Mouse (Mus musculus) kidney, postnatal 0 days (tissue): ENCODE results near the gene Fstl3. TPM values are rescaled to one million over a fixed set of nuclear protein-coding genes. Genes with fewer than 3 reads are reported as not detected.

Experiments
- ATAC-seq: fragments of 200-750 bp; cut with Nextera tagmentation; replicated peaks from 2 replicates; pipeline ENCODE4 v1.8.0; 2017; ENCODE audit warnings: low read depth, moderate number of reproducible peaks, moderate TSS enrichment, moderate library complexity; ENCODE audit not compliant: low FRiP score
- DNase-seq: peaks from one replicate; pipeline ENCODE4 v3.0.0-alpha.2; 2016; ENCODE audit warnings: low spot score
- H3K27ac ChIP-seq: fragments of 300-500 bp; sonication (generic); 2 replicates; pipeline ENCODE4 v1.5.1; 2014; ENCODE audit warnings: mild to moderate bottlenecking
- H3K27me3 ChIP-seq: fragments of 300-500 bp; sonication (generic); 2 replicates; pipeline ENCODE4 v1.6.1; 2014; ENCODE audit warnings: low read length, mixed read lengths; ENCODE audit not compliant: insufficient read depth
- H3K36me3 ChIP-seq: fragments of 300-500 bp; sonication (generic); 2 replicates; pipeline ENCODE4 v1.6.1; 2014; ENCODE audit warnings: low read length, mixed read lengths; ENCODE audit not compliant: insufficient read depth
- H3K4me1 ChIP-seq: fragments of 300-500 bp; sonication (generic); replicated peaks from 2 replicates; pipeline ENCODE4 v1.6.1; 2014; ENCODE audit warnings: antibody characterized with exemption, low read length, mixed read lengths; ENCODE audit not compliant: insufficient read depth
- H3K4me2 ChIP-seq: fragments of 300-500 bp; sonication (generic); 2 replicates; pipeline ENCODE4 v1.6.1; 2014; ENCODE audit warnings: mild to moderate bottlenecking, low read length, moderate library complexity, mixed read lengths
- H3K4me3 ChIP-seq: fragments of 300-500 bp; sonication (generic); replicated peaks from 2 replicates; pipeline ENCODE4 v1.5.1; 2014; ENCODE audit warnings: low read depth, low read length
- H3K9ac ChIP-seq: fragments of 300-500 bp; sonication (generic); 2 replicates; pipeline ENCODE4 v1.6.1; 2014; ENCODE audit warnings: low read depth, low read length
- H3K9me3 ChIP-seq: fragments of 300-500 bp; sonication (generic); replicated peaks from 2 replicates; pipeline ENCODE4 v1.6.1; 2016; ENCODE audit warnings: low read length, inconsistent platforms, mixed read lengths
- CTCF ChIP-seq: IDR thresholded peaks from 2 replicates; pipeline ENCODE4 v1.5.1; 2016; ENCODE audit warnings: antibody characterized with exemption, low read depth, mild to moderate bottlenecking, moderate library complexity
- whole genome bisulfite sequencing: fragments of 180-500 bp; shearing (Covaris S2); extraction: QIAGEN DNeasy Blood & Tissue Kit; methylation state at CpG from one replicate; pipeline ENCODE4 v1.1.7; 2014; 5-methylcytosine and 5-hydroxymethylcytosine counted together
- polyA plus RNA-seq: library from polyadenylated mRNA; unstranded; fragments of >200 nt; fragmentation: Nextera tagmentation; extraction: Ambion mirVana; gene quantifications from 2 replicates; pipeline ENCODE4 v1.2.1, GENCODE M21; 2015

Fstl3 gene
- polyA plus RNA-seq, 1 experiment from 2014 or later = 32.9 TPM

DNA sequence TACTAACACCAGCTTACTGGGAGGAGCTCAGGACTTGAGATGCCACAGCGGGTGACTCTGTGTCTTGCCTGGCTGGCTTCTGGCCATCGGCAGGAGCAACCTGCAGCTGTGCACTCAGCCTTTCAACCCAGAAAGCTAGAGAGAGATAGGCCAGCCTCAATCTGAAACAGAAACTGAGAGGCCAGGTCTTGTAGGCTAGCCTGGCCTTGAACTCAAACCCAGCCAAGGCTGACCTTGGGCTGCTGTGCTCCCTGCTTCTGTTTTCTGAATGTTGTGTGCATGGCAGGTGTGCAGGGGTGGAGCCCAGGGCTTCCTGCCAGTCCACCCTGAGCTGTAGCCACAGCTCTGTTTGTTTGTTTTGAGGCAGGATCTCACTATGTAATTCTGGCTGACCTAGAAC is 3.9 kb upstream of the Fstl3 start:
- no peaks in the 10 kb centered on the region for H3K9me3 ChIP-seq
- no peak for DNase-seq
- ATAC-seq = no peak
- no peak overlapping the region for H3K27ac ChIP-seq
- WGBS = 83% methylated on average over 2 of the region's 2 CpGs
- no peak overlapping the region for H3K4me3 ChIP-seq
- no peak overlapping the region for H3K9ac ChIP-seq
- H3K27me3 ChIP-seq = no peaks in the 10 kb centered on the region
- H3K4me2 ChIP-seq = no peak overlapping the region
- TF ChIP-seq CTCF = no peak
- no peaks in the 10 kb centered on the region for H3K36me3 ChIP-seq
- H3K4me1 ChIP-seq = peaks cover 5% of the 10 kb centered on the region

DNA sequence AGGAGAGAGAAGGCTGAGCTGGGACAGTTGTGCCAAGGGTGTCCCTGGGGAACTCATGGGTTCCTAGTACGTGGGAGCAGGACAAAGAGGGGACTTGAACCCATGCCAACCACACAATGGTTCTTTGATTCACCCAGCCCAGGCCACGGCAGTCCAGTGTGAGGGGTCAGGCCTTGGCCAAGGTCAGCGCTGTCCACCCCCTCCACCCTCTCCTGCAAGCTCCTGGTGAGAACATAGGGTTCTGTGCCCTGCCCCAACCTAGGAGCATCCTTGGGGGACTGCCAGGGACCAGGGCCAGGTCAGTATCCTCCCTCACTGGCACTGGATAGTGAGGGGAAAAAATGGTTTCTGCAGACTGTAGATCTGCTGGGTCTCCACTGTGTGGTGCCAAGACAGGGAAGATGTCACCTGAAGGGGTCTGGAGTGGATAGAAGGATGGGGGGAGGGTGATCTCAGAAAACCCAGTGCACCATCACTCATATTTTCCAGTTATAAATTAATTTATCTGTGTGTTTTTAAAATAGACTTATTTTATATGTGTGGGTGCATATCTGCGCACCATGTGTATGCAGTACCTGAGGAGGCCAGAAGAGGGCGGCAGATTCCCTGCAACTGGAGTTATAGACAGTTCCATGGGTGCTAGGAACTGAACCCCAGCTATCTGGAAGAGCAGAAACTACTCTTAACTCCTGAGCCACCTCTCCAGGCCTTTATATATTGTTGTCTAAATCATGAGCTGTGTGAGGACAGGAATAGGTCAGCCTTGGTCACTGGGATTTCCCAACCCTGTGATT is 2.4 kb upstream of the Fstl3 start:
- peak; percentile 47; the same call in 1 of the 2 replicates for TF ChIP-seq CTCF
- 62% methylated on average over 5 of the region's 5 CpGs for WGBS

DNA sequence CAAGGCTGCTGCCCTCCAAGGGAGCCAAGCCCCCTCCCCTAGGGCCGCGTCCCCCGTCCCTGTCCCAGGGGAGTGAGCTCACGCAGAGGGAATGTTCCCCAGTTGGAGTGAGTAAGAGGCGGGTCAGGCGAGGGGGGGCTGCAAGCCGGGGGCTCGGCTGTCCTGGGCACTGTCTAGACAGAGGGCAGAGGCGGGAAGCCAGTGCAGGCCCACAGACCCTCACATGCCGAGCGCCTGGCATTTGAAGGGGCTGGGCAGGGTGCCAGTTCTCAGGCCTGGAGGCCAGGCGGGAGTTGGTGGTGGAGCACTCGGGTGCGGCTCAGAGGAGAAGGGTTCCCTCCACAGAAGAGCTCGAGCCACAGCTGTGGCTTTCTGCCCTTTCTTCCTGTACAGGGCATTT is 934 bp downstream of the Fstl3 start:
- Histone ChIP-seq H3K27me3 (no peaks in the 10 kb centered on the region), H3K27ac (peak overlapping the region; percentile 75), H3K4me3 (peak overlapping the region; percentile 51), H3K4me2 (peak overlapping the region; percentile 76), H3K4me1 (peaks cover 21% of the 10 kb centered on the region; the same call in 1 of the 2 replicates), H3K36me3 (no peaks in the 10 kb centered on the region), H3K9me3 (no peaks in the 10 kb centered on the region), H3K9ac (no peak overlapping the region)
- WGBS = 6% methylated on average over 15 of the region's 15 CpGs
- no peak for TF ChIP-seq CTCF
- DNase-seq = peak; percentile 75
- ATAC-seq = no peak

More for the DNA sequence above, 2.4 kb upstream of the Fstl3 start:
- H3K4me2 ChIP-seq = no peak overlapping the region
- DNase-seq = no peak
- no peaks in the 10 kb centered on the region for H3K9me3 ChIP-seq
- peaks cover 16% of the 10 kb centered on the region; the same call in 1 of the 2 replicates for H3K4me1 ChIP-seq
- no peaks in the 10 kb centered on the region for H3K36me3 ChIP-seq
- no peak overlapping the region for H3K4me3 ChIP-seq
- no peaks in the 10 kb centered on the region for H3K27me3 ChIP-seq
- H3K27ac ChIP-seq = no peak overlapping the region
- H3K9ac ChIP-seq = no peak overlapping the region
- ATAC-seq = no peak

DNA sequence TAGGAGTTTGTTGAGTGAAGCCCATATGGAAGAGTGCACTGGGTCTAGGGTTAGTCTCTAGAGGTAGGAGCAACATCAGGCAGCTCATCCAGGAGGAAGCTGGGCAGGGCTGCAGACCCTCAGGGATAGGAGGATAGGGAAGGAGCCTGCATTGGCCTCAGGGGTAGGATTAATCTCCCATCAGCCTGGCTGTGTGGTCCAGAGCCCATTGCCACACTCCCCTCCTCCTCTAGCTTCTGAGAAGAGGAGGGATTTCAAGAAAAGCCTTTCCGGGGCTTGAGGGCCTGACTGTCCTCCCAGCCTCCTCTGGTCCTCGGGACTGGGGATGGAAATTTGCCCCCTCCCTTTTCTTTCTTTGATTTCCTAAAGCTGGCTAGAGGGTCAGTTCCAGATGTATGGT is 2.1 kb downstream of the Fstl3 start:
- no peak overlapping the region for H3K9ac ChIP-seq
- no peaks in the 10 kb centered on the region for H3K27me3 ChIP-seq
- peak overlapping the region; percentile 75 for H3K27ac ChIP-seq
- H3K4me2 ChIP-seq = peak overlapping the region; percentile 89; the same call in 1 of the 2 replicates
- H3K4me3 ChIP-seq = no peak overlapping the region
- TF ChIP-seq CTCF = no peak
- WGBS = 15% methylated on average over 2 of the region's 2 CpGs
- no peak for ATAC-seq
- H3K4me1 ChIP-seq = peaks cover 21% of the 10 kb centered on the region; the same call in 1 of the 2 replicates
- no peaks in the 10 kb centered on the region for H3K36me3 ChIP-seq
- no peaks in the 10 kb centered on the region for H3K9me3 ChIP-seq
- DNase-seq = no peak

DNA sequence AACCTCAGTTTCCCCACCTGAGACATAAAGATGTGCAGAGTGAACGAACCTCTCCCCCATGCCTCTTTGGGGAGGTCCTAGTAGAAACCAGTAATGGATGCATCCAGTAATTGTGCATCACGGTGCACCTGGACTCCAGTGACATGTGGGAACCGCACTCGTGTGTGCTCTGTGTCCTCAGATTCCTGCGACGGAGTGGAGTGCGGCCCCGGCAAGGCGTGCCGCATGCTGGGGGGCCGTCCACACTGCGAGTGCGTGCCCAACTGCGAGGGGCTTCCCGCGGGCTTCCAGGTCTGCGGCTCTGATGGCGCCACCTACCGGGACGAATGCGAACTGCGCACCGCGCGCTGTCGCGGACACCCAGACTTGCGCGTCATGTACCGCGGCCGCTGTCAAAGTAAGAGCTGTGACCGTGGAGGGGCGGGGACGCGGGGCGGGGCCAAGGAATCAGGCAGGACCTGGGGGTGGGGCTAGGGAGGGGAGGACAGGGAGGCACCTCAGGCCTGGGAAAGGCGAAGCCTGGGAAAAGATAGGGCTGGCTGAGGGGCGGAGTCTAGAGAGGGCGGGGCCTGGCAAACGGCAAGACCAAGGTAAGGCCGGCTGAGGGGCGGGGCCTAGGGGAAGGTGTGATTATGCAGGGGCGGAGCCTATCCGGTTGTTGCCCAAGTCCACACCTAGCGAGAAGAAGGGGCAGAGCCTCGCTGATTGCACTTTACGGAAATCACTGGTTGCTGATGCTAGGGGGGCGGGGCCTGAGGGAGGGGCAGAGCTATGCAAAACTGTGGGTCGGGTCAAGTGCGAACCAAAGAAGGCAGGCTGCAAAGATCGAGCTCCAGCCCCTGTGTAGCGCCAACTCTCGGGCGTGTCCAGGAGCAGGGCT is 3.0 kb downstream of the Fstl3 start:
- peaks cover 21% of the 10 kb centered on the region; the same call in 1 of the 2 replicates for H3K4me1 ChIP-seq
- peak overlapping the region; percentile 89 for H3K4me2 ChIP-seq
- peak overlapping the region; percentile 44; the same call in 1 of the 2 replicates for H3K27ac ChIP-seq
- H3K27me3 ChIP-seq = no peaks in the 10 kb centered on the region
- DNase-seq = peak; percentile 98
- 1% methylated on average over 55 of the region's 55 CpGs for WGBS
- H3K9me3 ChIP-seq = no peaks in the 10 kb centered on the region
- H3K9ac ChIP-seq = no peak overlapping the region
- ATAC-seq = peak; percentile 91
- peak; percentile 89 for TF ChIP-seq CTCF
- H3K4me3 ChIP-seq = peak overlapping the region; percentile 42
- H3K36me3 ChIP-seq = no peaks in the 10 kb centered on the region

DNA sequence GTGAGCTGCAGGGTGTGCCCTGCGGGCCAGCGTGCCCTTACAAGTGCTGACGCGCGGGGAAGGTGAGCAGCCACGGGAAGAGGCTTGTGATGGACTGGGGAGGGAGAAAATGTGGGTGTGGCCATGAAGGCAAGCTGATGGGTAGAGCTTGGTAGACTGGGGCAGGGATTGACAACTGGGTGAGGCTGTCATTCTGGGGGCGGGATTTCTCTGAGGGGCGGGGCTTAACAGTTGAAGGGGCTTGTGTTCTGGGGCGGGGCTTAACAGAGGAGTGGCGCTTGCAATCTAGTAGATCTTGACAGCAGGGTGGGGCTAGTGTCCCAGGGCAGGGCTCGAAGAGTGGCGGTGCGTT is 3.6 kb downstream of the Fstl3 start:
- H3K9ac ChIP-seq = no peak overlapping the region
- WGBS = 0% methylated on average over 13 of the region's 13 CpGs
- H3K36me3 ChIP-seq = no peaks in the 10 kb centered on the region
- DNase-seq = peak; percentile 79
- ATAC-seq = no peak
- H3K4me3 ChIP-seq = peak overlapping the region; percentile 42
- no peaks in the 10 kb centered on the region for H3K9me3 ChIP-seq
- peaks cover 21% of the 10 kb centered on the region; the same call in 1 of the 2 replicates for H3K4me1 ChIP-seq
- H3K4me2 ChIP-seq = peak overlapping the region; percentile 89
- peak overlapping the region; percentile 44; the same call in 1 of the 2 replicates for H3K27ac ChIP-seq
- no peaks in the 10 kb centered on the region for H3K27me3 ChIP-seq
- TF ChIP-seq CTCF = no peak
